Mouse (Mus musculus) E14TG2a.4 (cell line): ENCODE measurements at regions not wholly inside any gene's neighbourhood (a gene's known extent, or its start where the extent isn't known, plus 50 kb on each side); places are given as distances from the start of the nearest gene placed in this dataset.

ENCODE experiments used
- H3K27me3 ChIP-seq: 2 replicates; pipeline ENCODE4 v1.6.1; 2014; ENCODE audit warnings: low read length, control low read depth; ENCODE audit not compliant: insufficient read depth
- H3K36me3 ChIP-seq: 2 replicates; pipeline ENCODE4 v1.6.1; 2014; ENCODE audit warnings: low read length, control low read depth; ENCODE audit not compliant: insufficient read depth
- H3K4me1 ChIP-seq: replicated peaks from 2 replicates; pipeline ENCODE4 v1.6.1; 2014; ENCODE audit warnings: low read depth, low read length, control low read depth
- H3K4me3 ChIP-seq: replicated peaks from 2 replicates; pipeline ENCODE4 v1.5.1; 2014; ENCODE audit warnings: mild to moderate bottlenecking, low read length
- H3K9me3 ChIP-seq: 2 replicates; pipeline ENCODE4 v1.6.1; 2014; ENCODE audit warnings: low read length, control low read depth
- CTCF ChIP-seq: conservative IDR thresholded peaks from 2 replicates; pipeline ENCODE4 v1.5.1; 2014; ENCODE audit warnings: low read length
- NANOG ChIP-seq: IDR thresholded peaks from 2 replicates; pipeline ENCODE4 v1.6.1; 2014; ENCODE audit warnings: borderline replicate concordance, low read length, mixed read lengths
- POU5F1 ChIP-seq: IDR thresholded peaks from 2 replicates; pipeline ENCODE4 v1.6.1; 2014; ENCODE audit warnings: low read length, borderline replicate concordance

- TF ChIP-seq NANOG (no peak), POU5F1 (no peak), CTCF (no peak)
- Histone ChIP-seq H3K4me1 (peaks cover 10% of the 10 kb centered on the region), H3K36me3 (no peaks in the 10 kb centered on the region), H3K9me3 (no peaks in the 10 kb centered on the region), H3K4me3 (no peak overlapping the region), H3K27me3 (peaks cover 14% of the 10 kb centered on the region)
Observed at GRCm38 (mm10) chr12:117346091-117346490, 170.2 kb upstream of the Rapgef5 start.

- no peaks in the 10 kb centered on the region for H3K36me3 ChIP-seq
- no peak overlapping the region for H3K4me3 ChIP-seq
- TF ChIP-seq NANOG (no peak), CTCF (no peak), POU5F1 (no peak)
- H3K9me3 ChIP-seq, result no peaks in the 10 kb centered on the region
- H3K4me1 ChIP-seq, result peaks cover 16% of the 10 kb centered on the region
- peaks cover 18% of the 10 kb centered on the region for H3K27me3 ChIP-seq
Observed at GRCm38 (mm10) chr12:117347135-117347534, 169.1 kb upstream of the Rapgef5 start.

GRCm38 (mm10) chr12:117348516-117348915 lies 167.8 kb upstream of the Rapgef5 start:
- TF ChIP-seq CTCF (no peak), POU5F1 (no peak), NANOG (no peak)
- Histone ChIP-seq H3K36me3 (no peaks in the 10 kb centered on the region), H3K4me3 (no peak overlapping the region), H3K9me3 (no peaks in the 10 kb centered on the region), H3K4me1 (peaks cover 17% of the 10 kb centered on the region), H3K27me3 (peaks cover 18% of the 10 kb centered on the region)

- Histone ChIP-seq H3K4me3 (no peak overlapping the region), H3K36me3 (no peaks in the 10 kb centered on the region), H3K9me3 (no peaks in the 10 kb centered on the region), H3K27me3 (peaks cover 13% of the 10 kb centered on the region), H3K4me1 (peaks cover 7% of the 10 kb centered on the region)
- no peak for TF ChIP-seq POU5F1
- TF ChIP-seq CTCF, result no peak
- no peak for TF ChIP-seq NANOG
Observed at GRCm38 (mm10) chr12:117351900-117352299, 164.4 kb upstream of the Rapgef5 start.

DNA sequence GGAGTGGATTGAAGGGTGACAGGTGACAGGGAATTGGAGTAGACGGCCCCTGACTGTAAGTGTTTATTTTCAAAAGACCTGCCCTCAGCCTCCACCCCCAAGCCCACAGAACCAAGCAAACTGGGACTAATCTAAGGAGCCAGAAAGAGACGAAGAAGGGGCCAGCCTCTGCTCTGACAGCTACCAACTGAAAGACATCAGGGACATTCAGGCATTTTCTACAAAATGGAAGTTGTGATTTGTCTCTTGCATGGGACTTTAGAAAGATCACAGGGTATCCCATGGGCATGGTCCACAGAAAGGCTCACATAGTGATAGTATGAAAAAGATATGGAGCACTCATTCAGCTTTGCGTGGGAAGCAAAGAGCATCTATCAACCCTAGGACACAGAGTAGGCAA lies 163.8 kb upstream of the Rapgef5 start:
- H3K36me3 ChIP-seq, result no peaks in the 10 kb centered on the region
- H3K4me1 ChIP-seq, result peaks cover 7% of the 10 kb centered on the region
- no peak overlapping the region for H3K4me3 ChIP-seq
- peaks cover 10% of the 10 kb centered on the region for H3K27me3 ChIP-seq
- H3K9me3 ChIP-seq, result no peaks in the 10 kb centered on the region
- TF ChIP-seq POU5F1, result no peak
- TF ChIP-seq NANOG, result no peak
- no peak for TF ChIP-seq CTCF

GRCm38 (mm10) chr12:117352938-117353337 lies 163.3 kb upstream of the Rapgef5 start:
- H3K4me1 ChIP-seq, result peaks cover 7% of the 10 kb centered on the region
- H3K27me3 ChIP-seq, result peaks cover 10% of the 10 kb centered on the region
- no peak for TF ChIP-seq NANOG
- no peak for TF ChIP-seq POU5F1
- peak; percentile 19; the same call in 1 of the 2 replicates for TF ChIP-seq CTCF
- no peak overlapping the region for H3K4me3 ChIP-seq
- H3K36me3 ChIP-seq, result no peaks in the 10 kb centered on the region
- H3K9me3 ChIP-seq, result no peaks in the 10 kb centered on the region

DNA sequence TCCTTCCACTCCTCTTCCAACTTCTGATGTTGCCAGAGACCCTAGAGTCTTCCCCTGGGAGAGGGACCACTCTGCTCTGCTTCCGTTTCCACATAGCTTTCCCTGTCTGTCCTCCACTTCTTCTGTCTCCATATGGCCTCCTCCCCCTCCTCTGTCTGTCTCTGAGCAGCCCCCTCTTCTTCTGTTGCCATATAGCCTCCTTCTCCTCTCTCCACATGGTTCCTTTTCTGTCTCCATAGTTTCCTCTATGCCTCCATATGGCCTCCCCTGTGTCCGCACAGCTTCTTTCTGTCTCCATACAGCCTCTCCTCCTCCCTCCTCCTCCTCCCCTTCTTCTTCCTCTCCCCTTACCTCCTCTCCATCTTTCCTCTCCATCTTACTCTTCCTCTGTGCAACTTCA lies 158.5 kb upstream of the Rapgef5 start:
- Histone ChIP-seq H3K9me3 (no peaks in the 10 kb centered on the region), H3K4me1 (no peaks in the 10 kb centered on the region), H3K36me3 (no peaks in the 10 kb centered on the region), H3K4me3 (no peak overlapping the region), H3K27me3 (peaks cover 12% of the 10 kb centered on the region)
- TF ChIP-seq NANOG (no peak), CTCF (no peak), POU5F1 (no peak)

DNA sequence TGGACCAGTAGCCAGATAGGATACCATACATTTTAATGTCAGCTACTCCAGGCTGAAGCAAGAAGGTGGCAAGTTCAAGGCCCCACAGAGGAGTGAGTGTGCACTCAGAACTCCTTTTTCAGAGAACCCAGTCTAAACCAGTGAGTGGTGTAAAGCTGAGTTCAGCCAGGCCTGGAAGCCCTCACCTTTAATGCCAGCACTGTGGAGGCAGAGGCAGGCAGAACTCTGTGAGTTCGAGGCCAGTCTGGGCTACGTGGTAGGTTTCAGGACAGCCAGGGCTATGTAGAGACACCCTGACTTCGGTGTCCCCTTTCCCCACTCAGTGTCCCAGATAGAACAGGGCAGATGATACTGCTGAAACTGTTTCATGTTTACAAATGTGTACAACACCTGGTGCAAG lies 157.4 kb upstream of the Rapgef5 start:
- Histone ChIP-seq H3K36me3 (no peaks in the 10 kb centered on the region), H3K27me3 (peaks cover 12% of the 10 kb centered on the region), H3K9me3 (no peaks in the 10 kb centered on the region), H3K4me3 (no peak overlapping the region), H3K4me1 (no peaks in the 10 kb centered on the region)
- TF ChIP-seq CTCF (no peak), NANOG (no peak), POU5F1 (no peak)

GRCm38 (mm10) chr12:117360215-117360614 lies 156.1 kb upstream of the Rapgef5 start:
- TF ChIP-seq CTCF, result no peak
- TF ChIP-seq NANOG, result no peak
- TF ChIP-seq POU5F1, result no peak
- Histone ChIP-seq H3K27me3 (peaks cover 12% of the 10 kb centered on the region), H3K4me1 (no peaks in the 10 kb centered on the region), H3K9me3 (no peaks in the 10 kb centered on the region), H3K36me3 (no peaks in the 10 kb centered on the region), H3K4me3 (no peak overlapping the region)
